Mouse (Mus musculus) liver, postnatal 0 days (tissue): Measurements from ENCODE around the gene Tnfsf15. TPM values are rescaled to one million over a fixed set of nuclear protein-coding genes. Genes with fewer than 3 reads are reported as not detected.

Experiments
- ATAC-seq: fragments of 200-750 bp; cut with Nextera tagmentation; 2 replicates; pipeline ENCODE4 v1.8.0; 2017; ENCODE audit warnings: mild to moderate bottlenecking, moderate library complexity
- DNase-seq: peaks from one replicate; pipeline ENCODE4 v3.0.0-alpha.2; 2016
- H3K27ac ChIP-seq: fragments of 300-500 bp; sonication (generic); 2 replicates; pipeline ENCODE4 v1.5.1; 2014; ENCODE audit warnings: antibody characterized with exemption, moderate library complexity, mild to moderate bottlenecking, low read depth
- H3K27me3 ChIP-seq: fragments of 300-500 bp; sonication (generic); 2 replicates; pipeline ENCODE4 v1.6.1; 2014; ENCODE audit warnings: low read length, control low read depth, mixed read lengths; ENCODE audit not compliant: insufficient read depth
- H3K36me3 ChIP-seq: fragments of 300-500 bp; sonication (generic); replicated peaks from 2 replicates; pipeline ENCODE4 v1.6.1; 2014; ENCODE audit warnings: mild to moderate bottlenecking, control low read depth, low read length, moderate library complexity, mixed read lengths; ENCODE audit not compliant: insufficient read depth
- H3K4me1 ChIP-seq: fragments of 300-500 bp; sonication (generic); 2 replicates; pipeline ENCODE4 v1.6.1; 2014; ENCODE audit warnings: antibody characterized with exemption, mild to moderate bottlenecking, control low read depth; ENCODE audit not compliant: insufficient read depth
- H3K4me2 ChIP-seq: fragments of 300-500 bp; sonication (generic); 2 replicates; pipeline ENCODE4 v1.6.1; 2014; ENCODE audit warnings: low read depth, mild to moderate bottlenecking, low read length, moderate library complexity, mixed read lengths
- H3K4me3 ChIP-seq: fragments of 300-500 bp; sonication (generic); 2 replicates; pipeline ENCODE4 v1.5.1; 2014; ENCODE audit warnings: low read depth, low read length
- H3K9ac ChIP-seq: fragments of 300-500 bp; sonication (generic); replicated peaks from 2 replicates; pipeline ENCODE4 v1.6.1; 2014; ENCODE audit warnings: mild to moderate bottlenecking, moderate library complexity
- H3K9me3 ChIP-seq: fragments of 300-500 bp; sonication (generic); 2 replicates; pipeline ENCODE4 v1.6.1; 2016; ENCODE audit warnings: mild to moderate bottlenecking, control low read depth, low read length, mixed read lengths
- CTCF ChIP-seq: sonication (generic); IDR thresholded peaks from 2 replicates; pipeline ENCODE4 v1.5.1; 2016; ENCODE audit warnings: antibody characterized with exemption, low read depth
- EP300 ChIP-seq: IDR thresholded peaks from 2 replicates; pipeline ENCODE4 v1.6.1; 2016; ENCODE audit warnings: antibody characterized with exemption, low read depth, mild to moderate bottlenecking
- WGBS: fragments of 180-500 bp; shearing (Covaris S2); extraction: QIAGEN DNeasy Blood & Tissue Kit; methylation state at CpG from one replicate; pipeline ENCODE4 v1.1.7; 2014; ENCODE audit not compliant: insufficient replicate concordance; 5-methylcytosine and 5-hydroxymethylcytosine counted together
- polyA plus RNA-seq: library from polyadenylated mRNA; unstranded; fragments of >200 nt; fragmentation: Nextera tagmentation; extraction: Ambion mirVana; gene quantifications from 2 replicates; pipeline ENCODE4 v1.2.1, GENCODE M21; 2015

Gene Tnfsf15
- polyA plus RNA-seq, 1 experiment from 2014 or later: not detected

- no peaks in the 10 kb centered on the region for H3K9me3 ChIP-seq
- H3K27ac ChIP-seq: no peak overlapping the region
- DNase-seq (no peak), ATAC-seq (no peak)
- TF ChIP-seq CTCF: no peak
- no peak for TF ChIP-seq EP300
- no peaks in the 10 kb centered on the region for H3K27me3 ChIP-seq
- no peaks in the 10 kb centered on the region for H3K4me1 ChIP-seq
- H3K4me2 ChIP-seq: no peak overlapping the region
- 54% methylated on average over 5 of the region's 5 CpGs for WGBS
- no peak overlapping the region for H3K9ac ChIP-seq
- no peaks in the 10 kb centered on the region for H3K36me3 ChIP-seq
- H3K4me3 ChIP-seq: no peak overlapping the region
These were observed 33.0 kb downstream of the Tnfsf15 start for GRCm38 (mm10) chr4:63711886-63712285.

- WGBS: 70% methylated on average over 8 of the region's 8 CpGs
- no peak for TF ChIP-seq CTCF
- no peak for TF ChIP-seq EP300
These were observed 34.3 kb downstream of the Tnfsf15 start for GRCm38 (mm10) chr4:63710431-63711220.

GRCm38 (mm10) chr4:63706279-63706971 is 38.5 kb downstream of the Tnfsf15 start:
- TF ChIP-seq CTCF: no peak
- TF ChIP-seq EP300: no peak
- no peaks in the 10 kb centered on the region for H3K27me3 ChIP-seq

More at GRCm38 (mm10) chr4:63710431-63711220, 34.3 kb downstream of the Tnfsf15 start:
- Histone ChIP-seq H3K9me3 (no peaks in the 10 kb centered on the region), H3K36me3 (no peaks in the 10 kb centered on the region), H3K4me2 (no peak overlapping the region), H3K9ac (no peak overlapping the region), H3K27ac (no peak overlapping the region), H3K27me3 (no peaks in the 10 kb centered on the region), H3K4me1 (no peaks in the 10 kb centered on the region), H3K4me3 (no peak overlapping the region)
- DNase-seq (no peak), ATAC-seq (no peak)

GRCm38 (mm10) chr4:63704232-63704631 is 40.7 kb downstream of the Tnfsf15 start:
- Histone ChIP-seq H3K4me1 (no peaks in the 10 kb centered on the region), H3K27me3 (no peaks in the 10 kb centered on the region), H3K9ac (no peak overlapping the region), H3K36me3 (no peaks in the 10 kb centered on the region), H3K9me3 (no peaks in the 10 kb centered on the region), H3K27ac (no peak overlapping the region), H3K4me2 (no peak overlapping the region), H3K4me3 (no peak overlapping the region)
- ATAC-seq: no peak
- DNase-seq: no peak
- TF ChIP-seq EP300 (no peak), CTCF (no peak)
- 54% methylated on average over 5 of the region's 5 CpGs for WGBS

More at GRCm38 (mm10) chr4:63706279-63706971, 38.5 kb downstream of the Tnfsf15 start:
- ATAC-seq (no peak), DNase-seq (no peak)
- H3K27ac ChIP-seq: no peak overlapping the region
- no peak overlapping the region for H3K4me3 ChIP-seq
- no peaks in the 10 kb centered on the region for H3K4me1 ChIP-seq
- no peak overlapping the region for H3K9ac ChIP-seq
- H3K9me3 ChIP-seq: no peaks in the 10 kb centered on the region
- WGBS: 80% methylated on average over 1 of the region's 1 CpGs
- H3K4me2 ChIP-seq: no peak overlapping the region
- no peaks in the 10 kb centered on the region for H3K36me3 ChIP-seq

GRCm38 (mm10) chr4:63703686-63704085 is 41.2 kb downstream of the Tnfsf15 start:
- no peak for DNase-seq
- H3K4me1 ChIP-seq: no peaks in the 10 kb centered on the region
- no peaks in the 10 kb centered on the region for H3K27me3 ChIP-seq
- H3K27ac ChIP-seq: no peak overlapping the region
- H3K36me3 ChIP-seq: no peaks in the 10 kb centered on the region
- no peak overlapping the region for H3K9ac ChIP-seq
- no peaks in the 10 kb centered on the region for H3K9me3 ChIP-seq
- ATAC-seq: no peak
- 87% methylated on average over 2 of the region's 2 CpGs for WGBS
- TF ChIP-seq CTCF (no peak), EP300 (no peak)
- H3K4me2 ChIP-seq: no peak overlapping the region
- no peak overlapping the region for H3K4me3 ChIP-seq

- H3K27ac ChIP-seq: no peak overlapping the region
- no peaks in the 10 kb centered on the region for H3K4me1 ChIP-seq
- H3K36me3 ChIP-seq: no peaks in the 10 kb centered on the region
- TF ChIP-seq CTCF: no peak
- no peak for TF ChIP-seq EP300
- no peak overlapping the region for H3K4me2 ChIP-seq
- ATAC-seq (no peak), DNase-seq (no peak)
- WGBS: 69% methylated on average over 4 of the region's 4 CpGs
- H3K4me3 ChIP-seq: no peak overlapping the region
- H3K27me3 ChIP-seq: no peaks in the 10 kb centered on the region
- H3K9ac ChIP-seq: no peak overlapping the region
- H3K9me3 ChIP-seq: no peaks in the 10 kb centered on the region
These were observed 42.8 kb downstream of the Tnfsf15 start for GRCm38 (mm10) chr4:63702006-63702704.
